Mouse (Mus musculus): Measurements from ENCODE around the gene Itpkc.

DNA sequence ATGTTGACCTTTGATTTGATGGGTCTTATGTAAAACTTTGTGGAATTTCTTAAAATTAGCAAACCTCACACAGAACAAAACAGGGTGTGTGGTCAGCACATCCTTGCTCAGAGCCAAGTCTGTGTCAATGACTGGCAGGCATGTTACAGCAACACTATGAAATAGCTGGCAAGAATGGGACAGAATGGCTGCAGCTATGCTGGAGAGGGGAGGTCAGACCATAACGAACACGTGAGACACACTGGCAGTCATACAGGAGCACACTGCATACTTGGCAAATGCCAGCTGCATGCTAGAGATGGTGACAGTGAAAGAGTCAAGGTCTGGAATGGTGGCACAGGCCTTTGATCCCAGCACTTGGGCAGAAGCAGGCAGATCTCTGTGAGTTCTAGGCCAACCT is 7.3 kb upstream of the Itpkc start:
- TF ChIP-seq MAFK (IDR thresholded peaks at IDR 0.05; ENCODE audit: insufficient read depth, low read depth, low read length) = no peak
- TF ChIP-seq CHD2 (IDR thresholded peaks at IDR 0.05; ENCODE audit: low read depth, low read length) = no peak
- no peak for TF ChIP-seq ZC3H11A (IDR thresholded peaks at IDR 0.05; ENCODE audit: borderline replicate concordance, low read depth, low read length)
- no peak for TF ChIP-seq ZNF384 (IDR thresholded peaks at IDR 0.05; ENCODE audit: low read depth, low read length)
- no peak for TF ChIP-seq HCFC1 (IDR thresholded peaks at IDR 0.05; ENCODE audit: borderline replicate concordance, insufficient read depth, low read length)
